Mouse (Mus musculus): ENCODE data around the gene Zfp2.

Gene Zfp2

GRCm38 (mm10) chr11:50850989-50851601 is 64.9 kb downstream of the Zfp2 start:
- no peak for DNase-seq (ENCODE audit: low spot score in 2 of 2)

GRCm38 (mm10) chr11:50850177-50850735 is 65.7 kb downstream of the Zfp2 start, which contains the start of gene Grm6:
Gene Grm6 (plus strand): TSS chr11:50850685.
- peak in 1 of 2 experiments; percentile 44 for DNase-seq (ENCODE audit: low spot score in 2 of 2)

- DNase-seq (ENCODE audit: low spot score in 2 of 2): no peak
These were observed 66.7 kb downstream of the Zfp2 start for GRCm38 (mm10) chr11:50849310-50849709.

All from spleen, postnatal 10 days (tissue).